Mouse (Mus musculus): ENCODE measurements around the gene 2010003K11Rik. TPM values are rescaled to one million over a fixed set of nuclear protein-coding genes. Genes with fewer than 3 reads are reported as not detected.

Gene 2010003K11Rik
- not detected for total RNA-seq (2021)
- long read RNA-seq, experiment 1 = 0 reads
- long read RNA-seq, experiment 2 = 0 reads

DNA sequence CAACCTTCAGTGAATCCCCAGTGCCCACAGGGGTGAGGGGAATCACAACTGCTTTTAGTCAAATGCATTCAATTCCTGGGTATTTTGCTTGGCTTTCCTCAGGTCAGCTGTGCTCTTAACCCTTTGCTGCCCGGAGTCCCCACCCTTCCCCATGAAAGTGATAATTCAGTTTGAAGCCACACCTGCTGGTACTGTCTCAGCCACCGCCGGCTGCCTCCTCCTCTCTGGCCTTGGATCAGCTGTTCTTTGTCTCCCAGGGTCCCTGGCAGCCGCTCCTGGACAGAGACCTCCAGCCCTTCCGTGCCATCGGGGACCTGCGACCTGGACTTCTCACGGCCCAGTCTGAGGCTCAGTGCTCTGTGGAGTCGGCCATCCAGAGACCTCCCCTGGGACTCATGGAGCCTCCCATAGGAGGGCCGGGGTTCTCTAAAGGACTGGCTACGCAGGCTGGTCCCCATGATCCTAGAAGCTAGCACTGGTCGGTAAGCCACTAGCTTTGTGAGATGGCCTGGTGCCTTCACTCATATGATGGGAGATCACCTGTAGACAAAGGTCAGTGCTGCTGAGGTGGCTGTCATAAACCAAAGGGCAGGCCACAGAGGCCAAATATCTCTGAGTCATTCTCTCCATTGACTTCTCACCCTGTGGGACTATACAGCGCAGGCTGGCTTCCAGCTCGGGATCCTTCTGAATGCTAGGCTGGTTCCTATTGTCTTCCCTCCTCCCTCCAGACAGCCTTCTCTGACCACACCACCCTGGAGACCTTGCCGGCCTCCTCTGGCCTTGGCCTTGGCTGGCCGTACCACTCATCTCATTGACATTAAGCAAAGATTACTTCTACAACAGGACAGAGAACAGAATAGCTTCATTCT, at the start of gene 2010003K11Rik:
Gene 2010003K11Rik, minus strand, starts transcription at position 522 of the 872 bp plus-strand sequence.
- no peak for TF ChIP-seq CTCF (conservative IDR thresholded peaks at IDR 0.05)
- Histone ChIP-seq H3K27ac (no peak within 1 kb of the TSS), H3K4me3 (no peak within 1 kb of the TSS)
- DNase-seq (ENCODE audit: low spot score in 2 of 2) = no peak

DNA sequence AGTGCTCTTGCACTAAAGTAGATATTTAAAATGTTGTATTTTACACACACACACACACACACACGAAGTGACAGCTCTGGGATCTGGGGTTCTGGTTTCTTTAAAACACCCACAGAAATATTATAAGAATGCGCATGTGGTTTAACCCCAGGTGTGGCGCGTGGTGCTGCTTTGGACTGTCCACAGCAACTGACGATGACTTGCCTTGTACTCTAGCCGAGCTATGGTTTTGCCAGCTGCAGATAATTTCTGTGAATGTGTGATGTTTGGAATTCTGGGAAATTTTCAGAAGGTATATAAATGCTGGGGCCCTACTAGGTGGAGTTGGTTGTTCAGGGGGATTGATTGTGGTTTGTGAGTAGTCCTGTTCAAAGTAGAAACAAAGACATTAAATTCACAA, 49.4 kb upstream of the 2010003K11Rik start:
- Histone ChIP-seq H3K27ac (no peak overlapping the region), H3K4me3 (no peak overlapping the region)
- TF ChIP-seq CTCF (conservative IDR thresholded peaks at IDR 0.05) = no peak
- no peak for DNase-seq (ENCODE audit: low spot score in 2 of 2)

DNA sequence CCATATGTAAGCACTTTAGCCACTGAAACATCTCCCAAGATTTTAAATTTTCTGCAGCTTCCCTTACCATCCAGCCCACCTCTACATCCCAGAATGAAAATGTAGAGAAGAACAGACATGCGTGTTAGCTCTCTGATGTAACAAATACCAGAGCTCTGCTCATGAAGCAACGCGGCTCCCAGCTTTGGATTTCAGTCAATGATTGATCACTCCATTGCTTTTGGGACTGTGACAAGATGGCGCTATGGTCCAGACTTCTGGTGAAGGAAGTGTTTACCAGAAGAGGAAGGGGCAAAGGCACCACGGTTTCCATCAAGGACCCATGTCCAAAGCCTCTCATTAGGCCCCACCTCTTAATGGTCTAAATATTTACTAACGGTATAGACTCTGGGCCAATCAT, 47.5 kb upstream of the 2010003K11Rik start:
- no peak overlapping the region for H3K27ac ChIP-seq
- DNase-seq (ENCODE audit: low spot score in 2 of 2) = no peak
- no peak for TF ChIP-seq CTCF (conservative IDR thresholded peaks at IDR 0.05)
- H3K4me3 ChIP-seq = no peak overlapping the region

DNA sequence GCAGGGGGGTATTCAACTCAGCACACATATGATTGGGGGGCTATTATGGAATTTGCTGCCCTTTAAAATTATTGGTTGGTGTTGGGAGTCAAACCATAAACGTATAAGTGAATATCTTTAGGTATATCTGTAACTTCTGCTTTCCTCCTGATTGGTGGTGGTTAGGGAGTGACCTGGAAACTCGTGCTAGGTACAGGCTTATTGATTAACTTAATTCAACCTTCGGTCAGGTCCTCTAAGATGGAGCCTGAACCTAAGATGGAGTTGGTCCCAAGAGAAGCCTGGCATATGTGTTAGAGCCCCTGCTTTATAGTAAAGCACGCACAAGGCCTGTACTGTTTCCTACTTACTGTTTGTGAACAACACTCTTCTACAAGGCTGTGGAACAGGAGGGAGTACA, 46.7 kb upstream of the 2010003K11Rik start:
- Histone ChIP-seq H3K4me3 (no peak overlapping the region), H3K27ac (no peak overlapping the region)
- no peak for TF ChIP-seq CTCF (conservative IDR thresholded peaks at IDR 0.05)
- DNase-seq (ENCODE audit: low spot score in 2 of 2) = no peak

DNA sequence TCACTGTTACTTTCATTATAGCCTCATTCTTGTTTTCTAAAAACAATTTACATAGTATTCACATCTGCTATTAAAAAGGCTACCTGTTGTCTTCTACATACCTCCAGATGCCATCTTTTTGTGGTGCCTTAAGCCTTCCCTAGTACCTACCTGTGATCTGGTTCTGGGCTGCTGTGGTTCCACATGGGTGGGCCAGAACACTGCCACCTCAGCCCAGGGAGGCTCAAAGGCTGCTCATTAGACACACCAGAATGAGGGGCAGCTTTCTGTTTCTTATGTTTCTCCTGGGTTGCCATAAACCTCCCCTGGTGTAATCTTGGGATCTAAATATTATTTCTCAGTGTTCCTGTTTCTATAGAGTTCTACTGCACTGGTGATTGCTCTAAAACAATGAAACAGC, 43.7 kb upstream of the 2010003K11Rik start:
- no peak overlapping the region for H3K27ac ChIP-seq
- no peak for TF ChIP-seq CTCF (conservative IDR thresholded peaks at IDR 0.05)
- no peak for DNase-seq (ENCODE audit: low spot score in 2 of 2)
- H3K4me3 ChIP-seq = no peak overlapping the region

DNA sequence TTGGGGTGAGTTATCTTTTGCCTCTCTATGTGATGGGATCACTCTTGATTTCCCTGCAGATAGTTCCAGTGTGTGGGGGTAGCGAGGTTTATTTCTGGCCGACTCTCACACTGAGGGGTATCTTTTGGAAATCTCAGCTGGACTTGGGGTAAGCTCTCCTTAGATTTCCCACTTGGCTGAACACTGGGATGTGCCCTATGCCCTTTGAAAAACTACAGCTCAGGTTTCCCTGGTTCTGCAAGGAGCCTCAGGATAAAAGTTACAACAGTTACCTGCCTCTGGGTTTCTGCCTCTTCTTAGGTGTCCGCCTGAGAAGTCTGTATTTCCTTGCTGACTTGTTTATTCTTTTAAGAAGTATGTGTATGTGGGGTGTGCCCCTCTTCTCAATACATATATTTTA, 42.6 kb upstream of the 2010003K11Rik start:
- Histone ChIP-seq H3K27ac (no peak overlapping the region), H3K4me3 (no peak overlapping the region)
- TF ChIP-seq CTCF (conservative IDR thresholded peaks at IDR 0.05) = no peak
- no peak for DNase-seq (ENCODE audit: low spot score in 2 of 2)

DNA sequence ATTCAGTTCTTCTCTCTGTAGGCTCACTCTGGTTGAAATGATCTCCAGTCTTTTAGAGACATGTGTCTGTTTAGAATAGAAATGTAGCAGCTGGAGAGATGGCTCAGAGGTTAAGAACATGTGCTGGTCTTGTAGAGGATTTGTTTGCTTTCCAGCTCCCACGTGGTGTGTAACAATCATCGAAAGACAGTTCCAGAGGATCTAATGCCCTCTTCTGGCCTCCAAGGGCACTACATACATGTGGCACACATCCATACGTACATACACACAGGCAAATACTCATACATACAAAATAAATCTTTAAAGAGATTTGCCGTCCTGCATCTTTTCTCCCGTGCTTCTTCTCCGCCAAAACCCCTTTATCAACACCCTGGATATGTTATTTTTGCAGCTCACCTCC, 41.9 kb upstream of the 2010003K11Rik start:
- DNase-seq (ENCODE audit: low spot score in 2 of 2) = no peak
- peak; percentile 35 for TF ChIP-seq CTCF (conservative IDR thresholded peaks at IDR 0.05)

DNA sequence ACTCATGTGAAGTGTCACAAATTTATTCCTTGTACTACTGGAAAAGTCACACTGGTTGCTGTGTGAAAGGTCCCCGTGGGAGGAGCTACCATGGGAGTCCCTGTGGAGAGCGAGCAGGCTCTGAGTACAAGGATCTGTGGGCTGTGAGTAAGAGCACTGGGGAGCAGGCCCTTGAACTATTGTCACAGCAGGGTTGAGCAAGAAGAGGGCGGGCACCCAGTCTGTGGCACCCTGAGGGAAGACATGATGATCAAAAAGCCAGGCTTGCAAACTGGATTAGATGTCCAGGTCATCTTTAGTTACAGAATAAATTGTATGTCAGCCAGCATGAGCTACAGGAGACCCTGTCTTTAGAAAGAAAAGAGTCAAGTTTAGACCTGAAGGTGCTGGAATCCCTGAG, 38.2 kb upstream of the 2010003K11Rik start:
- DNase-seq (ENCODE audit: low spot score in 2 of 2) = no peak
- H3K4me3 ChIP-seq = no peak overlapping the region
- TF ChIP-seq CTCF (conservative IDR thresholded peaks at IDR 0.05) = no peak
- no peak overlapping the region for H3K27ac ChIP-seq

More for the DNA sequence above, 41.9 kb upstream of the 2010003K11Rik start:
- Histone ChIP-seq H3K27ac (no peak overlapping the region), H3K4me3 (no peak overlapping the region)

DNA sequence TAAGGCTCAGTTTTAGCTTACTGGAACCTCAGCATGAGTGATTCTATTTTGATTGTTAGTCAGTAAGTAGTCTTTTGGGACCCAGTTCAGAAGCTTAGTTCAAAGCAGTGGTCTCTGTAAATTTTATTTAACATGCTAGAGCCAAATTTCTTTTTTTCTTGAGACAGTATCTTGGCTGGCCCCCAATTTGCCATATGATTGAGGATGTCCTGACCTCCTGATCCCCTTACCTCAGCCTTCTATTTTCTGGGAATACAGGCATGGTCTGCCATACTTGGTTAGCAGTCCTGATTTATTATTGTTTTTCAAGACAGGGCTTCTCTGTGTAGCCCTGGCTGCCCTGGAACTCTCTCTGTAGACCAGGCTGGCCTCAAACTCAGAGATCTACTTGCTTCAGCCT, 37.5 kb upstream of the 2010003K11Rik start:
- no peak for DNase-seq (ENCODE audit: low spot score in 2 of 2)
- Histone ChIP-seq H3K27ac (peak overlapping the region; percentile 32; the same call in 1 of the 2 replicates), H3K4me3 (no peak overlapping the region)
- TF ChIP-seq CTCF (conservative IDR thresholded peaks at IDR 0.05) = no peak

DNA sequence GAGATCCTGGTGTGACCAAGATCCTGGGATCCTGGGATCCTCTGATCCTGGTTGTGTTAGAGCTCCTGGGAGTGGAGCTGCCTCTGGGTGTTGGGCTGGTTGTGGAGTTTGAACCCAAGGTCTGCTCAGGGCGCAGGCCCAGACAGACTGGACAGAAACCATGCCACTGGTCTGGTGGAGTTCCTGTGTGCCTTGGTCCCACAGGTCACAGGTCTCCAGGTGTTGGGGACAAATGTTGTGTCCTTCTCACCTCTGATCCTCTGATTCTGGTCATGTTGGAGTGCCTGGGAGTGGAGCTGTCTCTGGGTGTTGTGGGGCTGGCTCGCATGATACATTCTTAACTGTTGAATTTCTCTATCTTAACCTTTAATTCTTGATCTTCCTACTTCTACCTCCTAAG, 36.3 kb upstream of the 2010003K11Rik start:
- H3K27ac ChIP-seq = no peak overlapping the region
- no peak for TF ChIP-seq CTCF (conservative IDR thresholded peaks at IDR 0.05)
- H3K4me3 ChIP-seq = no peak overlapping the region
- no peak for DNase-seq (ENCODE audit: low spot score in 2 of 2)

DNA sequence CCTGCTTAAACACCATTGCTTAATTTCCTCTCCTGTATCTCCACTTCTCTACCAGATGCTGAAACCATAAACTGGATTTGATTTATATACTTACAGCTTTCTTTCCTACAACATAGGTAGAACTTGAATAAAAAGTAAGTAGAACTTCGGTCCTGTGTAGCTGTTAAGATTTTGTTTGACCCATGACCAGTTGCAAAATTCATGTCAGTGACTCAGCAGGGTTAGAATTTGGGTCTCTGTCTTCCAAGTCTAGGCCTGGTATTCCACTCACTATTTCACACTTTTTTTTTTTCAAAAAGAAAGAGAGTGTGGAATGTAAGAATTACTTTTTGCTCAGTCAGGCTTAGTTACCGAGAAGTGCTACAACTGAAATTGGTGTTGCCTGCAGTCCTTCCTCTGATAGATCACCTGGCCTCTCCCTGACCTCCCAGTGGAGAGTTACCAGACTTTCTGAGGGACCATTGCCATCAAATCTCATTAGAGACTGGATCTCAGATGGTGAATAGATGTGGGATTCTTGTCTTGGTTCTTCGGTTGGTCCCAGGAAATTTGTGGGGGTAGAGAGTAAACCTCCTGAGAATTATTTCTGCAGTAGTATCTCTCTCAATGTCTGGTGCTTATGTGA, 23.2 kb upstream of the 2010003K11Rik start:
- no peak overlapping the region for H3K4me3 ChIP-seq
- no peak overlapping the region for H3K27ac ChIP-seq
- TF ChIP-seq CTCF (conservative IDR thresholded peaks at IDR 0.05) = no peak
- DNase-seq (ENCODE audit: low spot score in 2 of 2) = no peak

DNA sequence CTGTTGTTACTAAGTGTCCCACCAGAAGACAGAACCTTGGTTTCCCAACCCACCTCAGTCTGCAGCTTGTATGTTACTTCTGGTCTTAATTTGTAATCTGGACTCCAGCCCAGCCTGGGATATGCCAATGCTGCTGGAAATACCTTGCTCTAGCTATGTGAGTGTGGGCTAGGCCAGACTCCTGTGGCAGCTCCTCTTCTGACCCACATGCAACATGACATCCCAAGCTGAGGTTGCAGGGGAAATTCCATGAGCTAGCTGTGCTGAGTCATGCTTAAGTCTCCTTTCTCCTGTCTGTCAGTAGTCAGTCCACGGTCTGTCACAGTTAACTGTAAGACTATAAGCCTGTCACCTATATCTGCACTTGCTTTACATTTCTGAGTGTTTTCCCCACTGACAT, 19.1 kb upstream of the 2010003K11Rik start:
- no peak for TF ChIP-seq CTCF (conservative IDR thresholded peaks at IDR 0.05)
- no peak overlapping the region for H3K4me3 ChIP-seq
- no peak for DNase-seq (ENCODE audit: low spot score in 2 of 2)
- no peak overlapping the region for H3K27ac ChIP-seq

DNA sequence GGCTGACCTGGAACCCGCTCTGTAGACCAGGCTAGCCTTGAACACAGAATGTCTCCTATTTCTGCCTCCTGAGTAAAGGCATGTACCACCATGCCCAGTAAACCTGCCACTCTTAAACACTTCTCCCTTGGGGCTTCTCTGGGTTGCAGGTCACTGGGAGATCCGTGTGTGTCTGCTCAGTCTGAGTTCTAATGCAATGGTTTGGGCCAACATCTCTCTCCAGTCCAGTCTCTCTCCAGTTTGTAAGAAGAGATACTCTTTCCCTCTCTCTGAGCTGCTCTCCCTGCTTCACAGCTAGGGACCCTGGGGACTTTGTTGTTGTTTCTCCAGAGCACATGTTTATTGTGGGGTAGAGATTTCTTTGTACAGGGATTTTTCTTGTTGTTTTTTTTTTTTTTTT, 17.9 kb upstream of the 2010003K11Rik start:
- no peak for TF ChIP-seq CTCF (conservative IDR thresholded peaks at IDR 0.05)
- DNase-seq (ENCODE audit: low spot score in 2 of 2) = no peak
- no peak overlapping the region for H3K4me3 ChIP-seq
- peak overlapping the region; percentile 4; the same call in 1 of the 2 replicates for H3K27ac ChIP-seq

DNA sequence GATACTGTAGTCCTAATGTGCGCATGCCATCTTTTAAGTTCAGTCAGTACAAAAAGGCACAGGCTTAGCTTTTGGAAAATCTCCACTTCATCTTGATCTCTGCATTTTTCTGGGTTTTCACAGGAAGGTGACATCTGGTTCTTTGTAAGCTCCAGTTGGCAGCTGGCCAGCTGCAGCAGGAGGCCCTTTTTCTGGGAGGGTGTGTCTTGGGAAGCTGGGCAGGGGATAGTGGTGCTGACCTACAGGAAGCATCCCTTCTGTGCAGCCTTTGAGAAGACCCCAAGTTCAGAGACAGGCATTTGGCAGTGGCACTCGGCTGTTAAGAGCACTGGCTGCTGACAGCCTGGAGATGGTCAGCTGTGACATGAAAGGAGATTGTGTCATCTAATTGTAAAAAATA, 17.4 kb upstream of the 2010003K11Rik start:
- Histone ChIP-seq H3K27ac (peak overlapping the region; percentile 4; the same call in 1 of the 2 replicates), H3K4me3 (no peak overlapping the region)
- no peak for TF ChIP-seq CTCF (conservative IDR thresholded peaks at IDR 0.05)
- no peak for DNase-seq (ENCODE audit: low spot score in 2 of 2)

Measured in layer of hippocampus, adult 2 months (tissue).